Mouse (Mus musculus): ENCODE results near the gene Scap. TPM values are rescaled to one million over a fixed set of nuclear protein-coding genes. Genes with fewer than 3 reads are reported as not detected.
"Not testable (repeated sequence)": the region's sequence is repeated elsewhere in the genome, so short reads cannot be mapped to it uniquely, and the experiment has no call there.

Scap gene
- polyA plus RNA-seq, 1 experiment from 2014 or later, result 38.7 TPM

- Histone ChIP-seq H3K9me3 (replicated peaks) (no peaks in the 10 kb centered on the region), H3K36me3 (peaks cover 95% of the 10 kb centered on the region), H3K4me1 (no peaks in the 10 kb centered on the region), H3K27me3 (ENCODE audit: low read depth, poor library complexity, severe bottlenecking) (no peaks in the 10 kb centered on the region), H3K4me3 (no peak overlapping the region), H3K27ac (replicated peaks) (no peak overlapping the region)
- no peak for DNase-seq (ENCODE audit: low spot score)
- WGBS, result 93% methylated on average over 6 of the region's 6 CpGs
These were observed 17.7 kb upstream of the Scap start for GRCm38 (mm10) chr9:110315410-110315809.

GRCm38 (mm10) chr9:110315904-110316303 lies 17.2 kb upstream of the Scap start:
- H3K9me3 ChIP-seq (replicated peaks), result no peaks in the 10 kb centered on the region
- H3K27ac ChIP-seq (replicated peaks), result no peak overlapping the region
- no peak for DNase-seq (ENCODE audit: low spot score)
- H3K36me3 ChIP-seq, result peaks cover 95% of the 10 kb centered on the region
- no peaks in the 10 kb centered on the region for H3K4me1 ChIP-seq
- H3K4me3 ChIP-seq, result no peak overlapping the region
- H3K27me3 ChIP-seq (ENCODE audit: low read depth, poor library complexity, severe bottlenecking), result no peaks in the 10 kb centered on the region
- WGBS, result 95% methylated on average over 8 of the region's 8 CpGs

GRCm38 (mm10) chr9:110316503-110316902 lies 16.6 kb upstream of the Scap start:
- Histone ChIP-seq H3K4me1 (no peaks in the 10 kb centered on the region), H3K4me3 (no peak overlapping the region), H3K9me3 (replicated peaks) (no peaks in the 10 kb centered on the region), H3K27ac (replicated peaks) (no peak overlapping the region), H3K36me3 (peaks cover 95% of the 10 kb centered on the region), H3K27me3 (ENCODE audit: low read depth, poor library complexity, severe bottlenecking) (no peaks in the 10 kb centered on the region)
- WGBS, result 97% methylated on average over 8 of the region's 8 CpGs
- DNase-seq (ENCODE audit: low spot score), result no peak

GRCm38 (mm10) chr9:110320769-110321168 lies 12.3 kb upstream of the Scap start:
- WGBS, result 82% methylated on average over 10 of the region's 10 CpGs
- no peak for DNase-seq (ENCODE audit: low spot score)
- H3K4me1 ChIP-seq, result peaks cover 9% of the 10 kb centered on the region
- no peak overlapping the region for H3K27ac ChIP-seq (replicated peaks)
- no peak overlapping the region for H3K4me3 ChIP-seq
- H3K27me3 ChIP-seq (ENCODE audit: low read depth, poor library complexity, severe bottlenecking), result no peaks in the 10 kb centered on the region
- no peaks in the 10 kb centered on the region for H3K9me3 ChIP-seq (replicated peaks)
- H3K36me3 ChIP-seq, result peaks cover 69% of the 10 kb centered on the region

- no peaks in the 10 kb centered on the region for H3K9me3 ChIP-seq (replicated peaks)
- no peak overlapping the region for H3K27ac ChIP-seq (replicated peaks)
- H3K36me3 ChIP-seq, result peaks cover 49% of the 10 kb centered on the region
- no peak for DNase-seq (ENCODE audit: low spot score)
- no peak overlapping the region for H3K4me3 ChIP-seq
- peaks cover 9% of the 10 kb centered on the region for H3K4me1 ChIP-seq
- H3K27me3 ChIP-seq (ENCODE audit: low read depth, poor library complexity, severe bottlenecking), result no peaks in the 10 kb centered on the region
These were observed 10.1 kb upstream of the Scap start for GRCm38 (mm10) chr9:110322972-110323371.

GRCm38 (mm10) chr9:110324181-110324580 lies 8.9 kb upstream of the Scap start:
- Histone ChIP-seq H3K9me3 (replicated peaks) (no peaks in the 10 kb centered on the region), H3K27me3 (ENCODE audit: low read depth, poor library complexity, severe bottlenecking) (no peaks in the 10 kb centered on the region), H3K4me3 (no peak overlapping the region), H3K4me1 (peaks cover 12% of the 10 kb centered on the region), H3K36me3 (peaks cover 37% of the 10 kb centered on the region), H3K27ac (replicated peaks) (no peak overlapping the region)
- WGBS, result 87% methylated on average over 1 of the region's 1 CpGs
- DNase-seq (ENCODE audit: low spot score), result no peak

GRCm38 (mm10) chr9:110328178-110328577 lies 4.9 kb upstream of the Scap start:
- Histone ChIP-seq H3K4me1 (peaks cover 9% of the 10 kb centered on the region), H3K27ac (replicated peaks) (no peak overlapping the region), H3K9me3 (replicated peaks) (no peaks in the 10 kb centered on the region), H3K4me3 (no peak overlapping the region), H3K36me3 (no peaks in the 10 kb centered on the region), H3K27me3 (ENCODE audit: low read depth, poor library complexity, severe bottlenecking) (no peaks in the 10 kb centered on the region)
- WGBS, result 93% methylated on average over 2 of the region's 2 CpGs
- DNase-seq (ENCODE audit: low spot score), result no peak

GRCm38 (mm10) chr9:110328946-110329630 lies 4.0 kb upstream of the Scap start:
- DNase-seq (ENCODE audit: low spot score), result no peak
- H3K27me3 ChIP-seq (ENCODE audit: low read depth, poor library complexity, severe bottlenecking), result no peaks in the 10 kb centered on the region
- no peaks in the 10 kb centered on the region for H3K9me3 ChIP-seq (replicated peaks)
- H3K36me3 ChIP-seq, result no peaks in the 10 kb centered on the region
- H3K4me1 ChIP-seq, result peaks cover 14% of the 10 kb centered on the region
- H3K27ac ChIP-seq (replicated peaks), result no peak overlapping the region
- H3K4me3 ChIP-seq, result no peak overlapping the region
- whole genome bisulfite sequencing, result 77% methylated on average over 5 of the region's 5 CpGs

GRCm38 (mm10) chr9:110329655-110330054 lies 3.4 kb upstream of the Scap start:
- no peaks in the 10 kb centered on the region for H3K9me3 ChIP-seq (replicated peaks)
- 89% methylated on average over 21 of the region's 21 CpGs for WGBS
- no peak for DNase-seq (ENCODE audit: low spot score)

GRCm38 (mm10) chr9:110330341-110330740 lies 2.7 kb upstream of the Scap start:
- no peak overlapping the region for H3K27ac ChIP-seq (replicated peaks)

More at GRCm38 (mm10) chr9:110329655-110330054, 3.4 kb upstream of the Scap start:
- Histone ChIP-seq H3K27ac (replicated peaks) (no peak overlapping the region), H3K4me1 (peaks cover 20% of the 10 kb centered on the region), H3K36me3 (no peaks in the 10 kb centered on the region), H3K27me3 (ENCODE audit: low read depth, poor library complexity, severe bottlenecking) (no peaks in the 10 kb centered on the region), H3K4me3 (no peak overlapping the region)

GRCm38 (mm10) chr9:110330913-110331312 lies 2.2 kb upstream of the Scap start:
- not testable (repeated sequence) for H3K27me3 ChIP-seq (ENCODE audit: low read depth, poor library complexity, severe bottlenecking); H3K27ac ChIP-seq (replicated peaks); H3K4me3 ChIP-seq; H3K36me3 ChIP-seq; H3K9me3 ChIP-seq (replicated peaks); DNase-seq (ENCODE audit: low spot score)
- WGBS, result 94% methylated on average over 5 of the region's 5 CpGs
- H3K4me1 ChIP-seq, result peaks cover 25% of the 10 kb centered on the region

More at GRCm38 (mm10) chr9:110330341-110330740, 2.7 kb upstream of the Scap start:
- H3K9me3 ChIP-seq (replicated peaks), result no peaks in the 10 kb centered on the region
- H3K4me1 ChIP-seq, result peaks cover 25% of the 10 kb centered on the region
- H3K36me3 ChIP-seq, result no peaks in the 10 kb centered on the region
- no peak for DNase-seq (ENCODE audit: low spot score)
- no peaks in the 10 kb centered on the region for H3K27me3 ChIP-seq (ENCODE audit: low read depth, poor library complexity, severe bottlenecking)
- 62% methylated on average over 6 of the region's 6 CpGs for whole genome bisulfite sequencing
- H3K4me3 ChIP-seq, result no peak overlapping the region

- H3K4me1 ChIP-seq, result peaks cover 29% of the 10 kb centered on the region
- DNase-seq (ENCODE audit: low spot score), result no peak
- no peaks in the 10 kb centered on the region for H3K27me3 ChIP-seq (ENCODE audit: low read depth, poor library complexity, severe bottlenecking)
- H3K9me3 ChIP-seq (replicated peaks), result no peaks in the 10 kb centered on the region
- no peaks in the 10 kb centered on the region for H3K36me3 ChIP-seq
- peak overlapping the region; percentile 87 for H3K27ac ChIP-seq (replicated peaks)
- WGBS, result 12% methylated on average over 12 of the region's 12 CpGs
- peak overlapping the region; percentile 94 for H3K4me3 ChIP-seq
These were observed 790 bp downstream of the Scap start for GRCm38 (mm10) chr9:110333896-110334259.

- H3K27me3 ChIP-seq (ENCODE audit: low read depth, poor library complexity, severe bottlenecking), result no peaks in the 10 kb centered on the region
- H3K4me3 ChIP-seq, result no peak overlapping the region
- WGBS, result 83% methylated on average over 8 of the region's 8 CpGs
- H3K4me1 ChIP-seq, result peaks cover 25% of the 10 kb centered on the region
- H3K27ac ChIP-seq (replicated peaks), result no peak overlapping the region
- no peaks in the 10 kb centered on the region for H3K9me3 ChIP-seq (replicated peaks)
- H3K36me3 ChIP-seq, result no peaks in the 10 kb centered on the region
- DNase-seq (ENCODE audit: low spot score), result no peak
These were observed 1.8 kb downstream of the Scap start for GRCm38 (mm10) chr9:110334849-110335248.

All from midbrain, embryonic 10.5 days (tissue).